Mouse (Mus musculus) heart, embryonic 13.5 days (tissue): ENCODE data around the gene Bri3. TPM values are rescaled to one million over a fixed set of nuclear protein-coding genes. Genes with fewer than 3 reads are reported as not detected.

Source experiments
- ATAC-seq: fragments of 200-750 bp; cut with Nextera tagmentation; 2 replicates; pipeline ENCODE4 v1.8.0; 2017; ENCODE audit warnings: moderate TSS enrichment; ENCODE audit not compliant: insufficient number of reproducible peaks, low FRiP score, low TSS enrichment; ENCODE audit errors: extremely low read depth
- H3K27ac ChIP-seq: fragments of 300-500 bp; sonication (generic); replicated peaks from 2 replicates; pipeline ENCODE4 v1.5.1; 2015; ENCODE audit warnings: moderate library complexity, mild to moderate bottlenecking, inconsistent platforms
- H3K27me3 ChIP-seq: fragments of 300-500 bp; sonication (generic); replicated peaks from 2 replicates; pipeline ENCODE4 v1.6.1; 2015; ENCODE audit warnings: mild to moderate bottlenecking, inconsistent platforms
- H3K36me3 ChIP-seq: fragments of 300-500 bp; sonication (generic); 2 replicates; pipeline ENCODE4 v1.6.1; 2015; ENCODE audit warnings: mild to moderate bottlenecking, inconsistent platforms
- H3K4me1 ChIP-seq: fragments of 300-500 bp; sonication (generic); 2 replicates; pipeline ENCODE4 v1.6.1; 2015; ENCODE audit warnings: inconsistent platforms
- H3K4me2 ChIP-seq: fragments of 300-500 bp; sonication (generic); 2 replicates; pipeline ENCODE4 v1.6.1; 2015; ENCODE audit warnings: inconsistent platforms, mild to moderate bottlenecking, moderate library complexity
- H3K4me3 ChIP-seq: fragments of 300-500 bp; sonication (generic); 2 replicates; pipeline ENCODE4 v1.5.1; 2015; ENCODE audit warnings: moderate library complexity, mild to moderate bottlenecking, inconsistent platforms
- H3K9ac ChIP-seq: fragments of 300-500 bp; sonication (generic); 2 replicates; pipeline ENCODE4 v1.6.1; 2015; ENCODE audit warnings: inconsistent platforms, mild to moderate bottlenecking, moderate library complexity
- H3K9me3 ChIP-seq: fragments of 300-500 bp; sonication (generic); 2 replicates; pipeline ENCODE4 v1.6.1; 2016; ENCODE audit warnings: inconsistent platforms
- WGBS: fragments of 180-500 bp; shearing (Covaris S2); methylation state at CpG from one replicate; pipeline ENCODE4 v1.1.7; 2015; ENCODE audit warnings: mixed read lengths; 5-methylcytosine and 5-hydroxymethylcytosine counted together
- polyA plus RNA-seq: library from polyadenylated mRNA; unstranded; fragments of >200 nt; fragmentation: Nextera tagmentation; extraction: Ambion mirVana; gene quantifications from 2 replicates; pipeline ENCODE4 v1.2.1, GENCODE M21; 2015

Gene Bri3
- polyA plus RNA-seq, 1 experiment from 2014 or later = 126 TPM

- Histone ChIP-seq H3K4me2 (no peak overlapping the region), H3K27me3 (no peaks in the 10 kb centered on the region), H3K4me3 (no peak overlapping the region), H3K36me3 (peaks cover 50% of the 10 kb centered on the region), H3K9ac (no peak overlapping the region), H3K9me3 (no peaks in the 10 kb centered on the region), H3K27ac (no peak overlapping the region), H3K4me1 (peaks cover 23% of the 10 kb centered on the region)
- ATAC-seq = no peak
- WGBS = 67% methylated on average over 11 of the region's 11 CpGs
Measured at GRCm38 (mm10) chr5:144282470-144283260, 38.4 kb downstream of the Bri3 start.

GRCm38 (mm10) chr5:144283551-144284031, 39.4 kb downstream of the Bri3 start:
- 58% methylated on average over 8 of the region's 8 CpGs for WGBS
- no peaks in the 10 kb centered on the region for H3K27me3 ChIP-seq
- no peak overlapping the region for H3K4me2 ChIP-seq
- no peak overlapping the region for H3K27ac ChIP-seq
- no peaks in the 10 kb centered on the region for H3K9me3 ChIP-seq
- peaks cover 27% of the 10 kb centered on the region for H3K4me1 ChIP-seq
- no peak for ATAC-seq
- H3K9ac ChIP-seq = no peak overlapping the region
- no peak overlapping the region for H3K4me3 ChIP-seq
- H3K36me3 ChIP-seq = peaks cover 42% of the 10 kb centered on the region

GRCm38 (mm10) chr5:144284599-144284998, 40.4 kb downstream of the Bri3 start:
- Histone ChIP-seq H3K27ac (no peak overlapping the region), H3K4me1 (peaks cover 36% of the 10 kb centered on the region), H3K4me3 (no peak overlapping the region), H3K9me3 (no peaks in the 10 kb centered on the region), H3K4me2 (no peak overlapping the region), H3K27me3 (no peaks in the 10 kb centered on the region), H3K9ac (no peak overlapping the region), H3K36me3 (peaks cover 35% of the 10 kb centered on the region)
- whole genome bisulfite sequencing = 79% methylated on average over 5 of the region's 5 CpGs
- no peak for ATAC-seq

- no peak overlapping the region for H3K27ac ChIP-seq
- no peak for ATAC-seq
- H3K36me3 ChIP-seq = peaks cover 13% of the 10 kb centered on the region
- WGBS = 67% methylated on average over 9 of the region's 9 CpGs
- H3K4me1 ChIP-seq = peaks cover 48% of the 10 kb centered on the region
- H3K4me3 ChIP-seq = no peak overlapping the region
- no peaks in the 10 kb centered on the region for H3K27me3 ChIP-seq
- no peaks in the 10 kb centered on the region for H3K9me3 ChIP-seq
- H3K9ac ChIP-seq = no peak overlapping the region
- no peak overlapping the region for H3K4me2 ChIP-seq
Measured at GRCm38 (mm10) chr5:144286591-144287266, 42.5 kb downstream of the Bri3 start.

- Histone ChIP-seq H3K9ac (no peak overlapping the region), H3K9me3 (no peaks in the 10 kb centered on the region), H3K27me3 (no peaks in the 10 kb centered on the region), H3K27ac (no peak overlapping the region), H3K4me3 (no peak overlapping the region), H3K4me1 (peaks cover 48% of the 10 kb centered on the region), H3K36me3 (peaks cover 8% of the 10 kb centered on the region), H3K4me2 (no peak overlapping the region)
- 66% methylated on average over 3 of the region's 3 CpGs for WGBS
- no peak for ATAC-seq
Measured at GRCm38 (mm10) chr5:144287267-144287820, 43.1 kb downstream of the Bri3 start.

- H3K36me3 ChIP-seq = peaks cover 3% of the 10 kb centered on the region
- H3K4me2 ChIP-seq = no peak overlapping the region
- H3K27ac ChIP-seq = 0 out of 2 replicates have a peak overlapping the region, but pooled peaks have one; percentile 82
- no peak for ATAC-seq
- no peak overlapping the region for H3K4me3 ChIP-seq
- WGBS = 85% methylated on average over 9 of the region's 9 CpGs
- H3K27me3 ChIP-seq = no peaks in the 10 kb centered on the region
- H3K4me1 ChIP-seq = peaks cover 48% of the 10 kb centered on the region
- no peaks in the 10 kb centered on the region for H3K9me3 ChIP-seq
- no peak overlapping the region for H3K9ac ChIP-seq
Measured at GRCm38 (mm10) chr5:144288391-144288790, 44.2 kb downstream of the Bri3 start.

GRCm38 (mm10) chr5:144289769-144290440, 45.7 kb downstream of the Bri3 start:
- Histone ChIP-seq H3K9ac (no peak overlapping the region), H3K27me3 (no peaks in the 10 kb centered on the region), H3K4me2 (peak overlapping the region; percentile 41), H3K4me3 (no peak overlapping the region), H3K4me1 (peaks cover 44% of the 10 kb centered on the region), H3K36me3 (peaks cover 3% of the 10 kb centered on the region; the same call in 1 of the 2 replicates), H3K9me3 (no peaks in the 10 kb centered on the region), H3K27ac (peak overlapping the region; percentile 82)
- 48% methylated on average over 4 of the region's 4 CpGs for WGBS
- ATAC-seq = peak; percentile 68; the same call in 1 of the 2 replicates

GRCm38 (mm10) chr5:144294908-144295307, 50.7 kb downstream of the Bri3 start:
- H3K27me3 ChIP-seq = no peaks in the 10 kb centered on the region
- H3K36me3 ChIP-seq = no peaks in the 10 kb centered on the region
- H3K27ac ChIP-seq = no peak overlapping the region
- H3K4me2 ChIP-seq = no peak overlapping the region
- no peaks in the 10 kb centered on the region for H3K9me3 ChIP-seq
- no peak overlapping the region for H3K4me3 ChIP-seq
- peaks cover 17% of the 10 kb centered on the region for H3K4me1 ChIP-seq
- no peak for ATAC-seq
- WGBS = 69% methylated on average over 7 of the region's 7 CpGs
- no peak overlapping the region for H3K9ac ChIP-seq

GRCm38 (mm10) chr5:144295357-144295756, 51.1 kb downstream of the Bri3 start:
- WGBS = 88% methylated on average over 1 of the region's 1 CpGs
- Histone ChIP-seq H3K36me3 (no peaks in the 10 kb centered on the region), H3K27me3 (no peaks in the 10 kb centered on the region), H3K4me2 (no peak overlapping the region), H3K9ac (no peak overlapping the region), H3K9me3 (no peaks in the 10 kb centered on the region), H3K4me3 (no peak overlapping the region), H3K27ac (no peak overlapping the region), H3K4me1 (peaks cover 12% of the 10 kb centered on the region)
- no peak for ATAC-seq

GRCm38 (mm10) chr5:144296090-144296604, 51.9 kb downstream of the Bri3 start:
- peaks cover 7% of the 10 kb centered on the region for H3K4me1 ChIP-seq
- no peak overlapping the region for H3K27ac ChIP-seq
- no peak overlapping the region for H3K4me2 ChIP-seq
- no peaks in the 10 kb centered on the region for H3K9me3 ChIP-seq
- no peaks in the 10 kb centered on the region for H3K36me3 ChIP-seq
- no peaks in the 10 kb centered on the region for H3K27me3 ChIP-seq
- 76% methylated on average over 7 of the region's 7 CpGs for WGBS
- H3K4me3 ChIP-seq = no peak overlapping the region
- no peak for ATAC-seq
- no peak overlapping the region for H3K9ac ChIP-seq

GRCm38 (mm10) chr5:144303071-144303470, 58.8 kb downstream of the Bri3 start:
- no peaks in the 10 kb centered on the region for H3K36me3 ChIP-seq
- WGBS = 87% methylated on average over 2 of the region's 2 CpGs
- H3K27me3 ChIP-seq = no peaks in the 10 kb centered on the region

More at GRCm38 (mm10) chr5:144303071-144303470, 58.8 kb downstream of the Bri3 start:
- Histone ChIP-seq H3K4me2 (no peak overlapping the region), H3K4me1 (no peaks in the 10 kb centered on the region), H3K9ac (no peak overlapping the region), H3K4me3 (no peak overlapping the region), H3K9me3 (no peaks in the 10 kb centered on the region), H3K27ac (no peak overlapping the region)
- no peak for ATAC-seq
